Mouse (Mus musculus): Measurements from ENCODE around the gene Degs2.
"Not testable (repeated sequence)": the region's sequence is repeated elsewhere in the genome, so short reads cannot be mapped to it uniquely, and the experiment has no call there.

The Degs2 gene

GRCm38 (mm10) chr12:108702185-108702584 is at the start of gene Degs2:
Degs2 (minus strand) TSS chr12:108702315.
- in situ Hi-C loops (cut with MboI; ENCODE audit: low sequenced_read_pairs) = no loop called here

- in situ Hi-C loops (cut with MboI; ENCODE audit: low sequenced_read_pairs) = no loop called here
These were observed 49.7 kb upstream of the Degs2 start for GRCm38 (mm10) chr12:108751790-108752189.

GRCm38 (mm10) chr12:108750226-108750625 is 48.1 kb upstream of the Degs2 start:
- in situ Hi-C loops (cut with MboI; ENCODE audit: low sequenced_read_pairs) = no loop called here

GRCm38 (mm10) chr12:108749454-108749853 is 47.3 kb upstream of the Degs2 start:
- in situ Hi-C loops (cut with MboI; ENCODE audit: low sequenced_read_pairs) = no loop called here

GRCm38 (mm10) chr12:108749019-108749418 is 46.9 kb upstream of the Degs2 start:
- in situ Hi-C loops (cut with MboI; ENCODE audit: low sequenced_read_pairs) = no loop called here

GRCm38 (mm10) chr12:108745990-108746389 is 43.9 kb upstream of the Degs2 start:
- in situ Hi-C loops (cut with MboI; ENCODE audit: low sequenced_read_pairs) = no loop called here

- in situ Hi-C loops (cut with MboI; ENCODE audit: low sequenced_read_pairs) = no loop called here
These were observed 40.1 kb upstream of the Degs2 start for GRCm38 (mm10) chr12:108742241-108742640.

- in situ Hi-C loops (cut with MboI; ENCODE audit: low sequenced_read_pairs) = no loop called here
These were observed 39.4 kb upstream of the Degs2 start for GRCm38 (mm10) chr12:108741472-108741871.

GRCm38 (mm10) chr12:108738745-108739144 is 36.6 kb upstream of the Degs2 start:
- in situ Hi-C loops (cut with MboI; ENCODE audit: low sequenced_read_pairs) = no loop called here

- in situ Hi-C loops (cut with MboI; ENCODE audit: low sequenced_read_pairs) = no loop called here
These were observed 35.7 kb upstream of the Degs2 start for GRCm38 (mm10) chr12:108737838-108738237.

GRCm38 (mm10) chr12:108734386-108734785 is 32.3 kb upstream of the Degs2 start:
- in situ Hi-C loops (cut with MboI; ENCODE audit: low sequenced_read_pairs) = no loop called here

- in situ Hi-C loops (cut with MboI; ENCODE audit: low sequenced_read_pairs) = no loop called here
These were observed 21.7 kb upstream of the Degs2 start for GRCm38 (mm10) chr12:108723841-108724240.

GRCm38 (mm10) chr12:108722464-108722863 is 20.3 kb upstream of the Degs2 start:
- in situ Hi-C loops (cut with MboI; ENCODE audit: low sequenced_read_pairs) = no loop called here

GRCm38 (mm10) chr12:108718485-108718884 is 16.4 kb upstream of the Degs2 start:
- in situ Hi-C loops (cut with MboI; ENCODE audit: low sequenced_read_pairs) = no loop called here

GRCm38 (mm10) chr12:108715854-108716253 is 13.7 kb upstream of the Degs2 start:
- in situ Hi-C loops (cut with MboI; ENCODE audit: low sequenced_read_pairs) = no loop called here

- in situ Hi-C loops (cut with MboI; ENCODE audit: low sequenced_read_pairs) = not testable (repeated sequence)
These were observed 11.9 kb upstream of the Degs2 start for GRCm38 (mm10) chr12:108713972-108714371.

- in situ Hi-C loops (cut with MboI; ENCODE audit: low sequenced_read_pairs) = no loop called here
These were observed 10.4 kb upstream of the Degs2 start for GRCm38 (mm10) chr12:108712481-108712880.

- in situ Hi-C loops (cut with MboI; ENCODE audit: low sequenced_read_pairs) = no loop called here
These were observed 8.9 kb upstream of the Degs2 start for GRCm38 (mm10) chr12:108710861-108711615.

GRCm38 (mm10) chr12:108709964-108710765 is 8.1 kb upstream of the Degs2 start:
- in situ Hi-C loops (cut with MboI; ENCODE audit: low sequenced_read_pairs) = no loop called here

- in situ Hi-C loops (cut with MboI; ENCODE audit: low sequenced_read_pairs) = no loop called here
These were observed 7.3 kb upstream of the Degs2 start for GRCm38 (mm10) chr12:108709386-108709785.

- in situ Hi-C loops (cut with MboI; ENCODE audit: low sequenced_read_pairs) = no loop called here
These were observed 4.0 kb upstream of the Degs2 start for GRCm38 (mm10) chr12:108706129-108706528.

- in situ Hi-C loops (cut with MboI; ENCODE audit: low sequenced_read_pairs) = no loop called here
These were observed 3.4 kb upstream of the Degs2 start for GRCm38 (mm10) chr12:108705486-108705885.

Data from CH12F3 (cell line).